Mouse (Mus musculus) embryonic facial prominence, embryonic 12.5 days (tissue): ENCODE measurements around the gene Cmip. TPM values are rescaled to one million over a fixed set of nuclear protein-coding genes. Genes with fewer than 3 reads are reported as not detected.
A peak's percentile ranks its signal among the peaks of the same experiment; 100 is the strongest.

Experiments used
- ATAC-seq: fragments of 200-750 bp; cut with Nextera tagmentation; 2 replicates; pipeline ENCODE4 v1.8.0; 2017; ENCODE audit not compliant: insufficient number of reproducible peaks, insufficient read depth, low FRiP score, low TSS enrichment
- H3K27ac ChIP-seq: fragments of 300-500 bp; sonication (generic); 2 replicates; pipeline ENCODE4 v1.5.1; 2016; ENCODE audit warnings: mild to moderate bottlenecking
- H3K27me3 ChIP-seq: fragments of 300-500 bp; sonication (generic); 2 replicates; pipeline ENCODE4 v1.6.1; 2016; ENCODE audit warnings: mild to moderate bottlenecking, moderate library complexity
- H3K36me3 ChIP-seq: fragments of 300-500 bp; sonication (generic); 2 replicates; pipeline ENCODE4 v1.6.1; 2016; ENCODE audit warnings: mild to moderate bottlenecking
- H3K4me1 ChIP-seq: fragments of 300-500 bp; sonication (generic); 2 replicates; pipeline ENCODE4 v1.6.1; 2016
- H3K4me2 ChIP-seq: fragments of 300-500 bp; sonication (generic); replicated peaks from 2 replicates; pipeline ENCODE4 v1.6.1; 2016; ENCODE audit warnings: mild to moderate bottlenecking, moderate library complexity
- H3K4me3 ChIP-seq: fragments of 300-500 bp; sonication (generic); 2 replicates; pipeline ENCODE4 v1.5.1; 2016; ENCODE audit warnings: mild to moderate bottlenecking
- H3K9ac ChIP-seq: fragments of 300-500 bp; sonication (generic); 2 replicates; pipeline ENCODE4 v1.6.1; 2016; ENCODE audit warnings: mild to moderate bottlenecking, moderate library complexity
- H3K9me3 ChIP-seq: fragments of 300-500 bp; sonication (generic); 2 replicates; pipeline ENCODE4 v1.6.1; 2016; ENCODE audit warnings: mild to moderate bottlenecking, moderate library complexity
- WGBS: fragments of 180-500 bp; shearing (Covaris S2); methylation state at CpG from one replicate; pipeline ENCODE4 v1.1.7; 2016; 5-methylcytosine and 5-hydroxymethylcytosine counted together
- polyA plus RNA-seq: library from polyadenylated mRNA; unstranded; fragments of >200 nt; fragmentation: Nextera tagmentation; extraction: Ambion mirVana; gene quantifications from 2 replicates; pipeline ENCODE4 v1.2.1, GENCODE M21; 2016

The Cmip gene
- polyA plus RNA-seq, 1 experiment from 2014 or later, result 16.8 TPM

GRCm38 (mm10) chr8:117332229-117333010 is 75.6 kb downstream of the Cmip start:
- Histone ChIP-seq H3K27me3 (no peaks in the 10 kb centered on the region), H3K36me3 (no peaks in the 10 kb centered on the region), H3K9ac (no peak overlapping the region), H3K27ac (no peak overlapping the region), H3K9me3 (no peaks in the 10 kb centered on the region), H3K4me1 (peaks cover 44% of the 10 kb centered on the region), H3K4me2 (no peak overlapping the region), H3K4me3 (no peak overlapping the region)
- 86% methylated on average over 27 of the region's 27 CpGs for WGBS
- no peak for ATAC-seq

GRCm38 (mm10) chr8:117333619-117334018 is 76.8 kb downstream of the Cmip start:
- WGBS, result 38% methylated on average over 6 of the region's 6 CpGs
- no peaks in the 10 kb centered on the region for H3K9me3 ChIP-seq
- H3K4me1 ChIP-seq, result peaks cover 39% of the 10 kb centered on the region
- ATAC-seq, result no peak
- H3K27me3 ChIP-seq, result no peaks in the 10 kb centered on the region
- H3K4me2 ChIP-seq, result no peak overlapping the region
- H3K4me3 ChIP-seq, result no peak overlapping the region
- no peak overlapping the region for H3K9ac ChIP-seq
- H3K27ac ChIP-seq, result no peak overlapping the region
- no peaks in the 10 kb centered on the region for H3K36me3 ChIP-seq

GRCm38 (mm10) chr8:117334058-117334747 is 77.3 kb downstream of the Cmip start:
- H3K4me1 ChIP-seq, result peaks cover 44% of the 10 kb centered on the region
- no peak overlapping the region for H3K4me3 ChIP-seq
- no peaks in the 10 kb centered on the region for H3K9me3 ChIP-seq
- 0 out of 2 replicates have a peak overlapping the region, but pooled peaks have one; percentile 32 for H3K27ac ChIP-seq
- ATAC-seq, result no peak
- H3K36me3 ChIP-seq, result no peaks in the 10 kb centered on the region
- H3K4me2 ChIP-seq, result no peak overlapping the region
- no peak overlapping the region; the same call in 1 of the 2 replicates for H3K9ac ChIP-seq
- 43% methylated on average over 10 of the region's 10 CpGs for WGBS
- H3K27me3 ChIP-seq, result no peaks in the 10 kb centered on the region

GRCm38 (mm10) chr8:117334748-117335393 is 78.0 kb downstream of the Cmip start:
- ATAC-seq, result no peak
- peaks cover 51% of the 10 kb centered on the region for H3K4me1 ChIP-seq

GRCm38 (mm10) chr8:117335423-117335822 is 78.6 kb downstream of the Cmip start:
- H3K4me1 ChIP-seq, result peaks cover 54% of the 10 kb centered on the region

More at GRCm38 (mm10) chr8:117334748-117335393, 78.0 kb downstream of the Cmip start:
- Histone ChIP-seq H3K9me3 (no peaks in the 10 kb centered on the region), H3K27me3 (no peaks in the 10 kb centered on the region), H3K27ac (peak overlapping the region; percentile 51), H3K9ac (no peak overlapping the region; the same call in 1 of the 2 replicates), H3K4me3 (no peak overlapping the region), H3K36me3 (no peaks in the 10 kb centered on the region), H3K4me2 (peak overlapping the region; percentile 14; the same call in 1 of the 2 replicates)
- 21% methylated on average over 14 of the region's 14 CpGs for WGBS

GRCm38 (mm10) chr8:117337188-117337587 is 80.3 kb downstream of the Cmip start:
- Histone ChIP-seq H3K4me2 (no peak overlapping the region), H3K27me3 (no peaks in the 10 kb centered on the region), H3K27ac (no peak overlapping the region), H3K36me3 (no peaks in the 10 kb centered on the region), H3K9me3 (no peaks in the 10 kb centered on the region), H3K9ac (no peak overlapping the region), H3K4me1 (peaks cover 55% of the 10 kb centered on the region), H3K4me3 (no peak overlapping the region)
- WGBS, result 74% methylated on average over 3 of the region's 3 CpGs
- no peak for ATAC-seq

More at GRCm38 (mm10) chr8:117335423-117335822, 78.6 kb downstream of the Cmip start:
- H3K9ac ChIP-seq, result no peak overlapping the region
- peak overlapping the region; percentile 14; the same call in 1 of the 2 replicates for H3K4me2 ChIP-seq
- H3K9me3 ChIP-seq, result no peaks in the 10 kb centered on the region
- ATAC-seq, result no peak
- no peaks in the 10 kb centered on the region for H3K27me3 ChIP-seq
- H3K27ac ChIP-seq, result peak overlapping the region; percentile 51
- no peaks in the 10 kb centered on the region for H3K36me3 ChIP-seq
- 42% methylated on average over 8 of the region's 8 CpGs for WGBS
- H3K4me3 ChIP-seq, result no peak overlapping the region

GRCm38 (mm10) chr8:117338678-117339077 is 81.8 kb downstream of the Cmip start:
- ATAC-seq, result no peak
- Histone ChIP-seq H3K9ac (no peak overlapping the region), H3K4me1 (peaks cover 40% of the 10 kb centered on the region), H3K27me3 (no peaks in the 10 kb centered on the region), H3K27ac (no peak overlapping the region), H3K36me3 (no peaks in the 10 kb centered on the region), H3K9me3 (no peaks in the 10 kb centered on the region), H3K4me3 (no peak overlapping the region), H3K4me2 (no peak overlapping the region)
- 65% methylated on average over 2 of the region's 2 CpGs for WGBS

- Histone ChIP-seq H3K9me3 (no peaks in the 10 kb centered on the region), H3K9ac (no peak overlapping the region), H3K27ac (peak overlapping the region; percentile 54), H3K4me2 (0 out of 2 replicates have a peak overlapping the region, but pooled peaks have one; percentile 19), H3K4me3 (no peak overlapping the region), H3K4me1 (peaks cover 34% of the 10 kb centered on the region), H3K36me3 (no peaks in the 10 kb centered on the region), H3K27me3 (no peaks in the 10 kb centered on the region)
- 29% methylated on average over 19 of the region's 19 CpGs for WGBS
- ATAC-seq, result peak; percentile 58
Measured at GRCm38 (mm10) chr8:117339296-117339957, 82.6 kb downstream of the Cmip start.

- Histone ChIP-seq H3K27me3 (no peaks in the 10 kb centered on the region), H3K9ac (no peak overlapping the region), H3K9me3 (no peaks in the 10 kb centered on the region), H3K4me1 (peaks cover 31% of the 10 kb centered on the region), H3K27ac (peak overlapping the region; percentile 54), H3K4me3 (no peak overlapping the region), H3K36me3 (no peaks in the 10 kb centered on the region), H3K4me2 (0 out of 2 replicates have a peak overlapping the region, but pooled peaks have one; percentile 19)
- 29% methylated on average over 12 of the region's 12 CpGs for WGBS
- ATAC-seq, result no peak
Measured at GRCm38 (mm10) chr8:117339958-117340651, 83.2 kb downstream of the Cmip start.

GRCm38 (mm10) chr8:117340800-117341199 is 83.9 kb downstream of the Cmip start:
- H3K36me3 ChIP-seq, result peaks cover 4% of the 10 kb centered on the region; the same call in 1 of the 2 replicates
- H3K4me2 ChIP-seq, result no peak overlapping the region
- no peak overlapping the region for H3K27ac ChIP-seq
- H3K4me1 ChIP-seq, result peaks cover 24% of the 10 kb centered on the region
- ATAC-seq, result no peak
- 94% methylated on average over 12 of the region's 12 CpGs for WGBS
- no peaks in the 10 kb centered on the region for H3K9me3 ChIP-seq
- no peaks in the 10 kb centered on the region for H3K27me3 ChIP-seq
- no peak overlapping the region for H3K9ac ChIP-seq
- no peak overlapping the region for H3K4me3 ChIP-seq
